Mouse (Mus musculus) left cerebral cortex, adult 8-10 months (tissue): ENCODE results near the gene Unc45b. TPM values are rescaled to one million over a fixed set of nuclear protein-coding genes. Genes with fewer than 3 reads are reported as not detected.

Experiments used
- DNase-seq, 2 experiments: peaks; one replicate each; pipeline ENCODE4 v3.0.0; 2022; ENCODE audit warnings: low spot score in 2 of 2
- microRNA-seq, 2 experiments: library from miRNA; unstranded; fragments of <30 nt; microRNA quantifications; one replicate each; pipeline ENCODE4 v1.2.0; 2022
- total RNA-seq, 4 experiments: library from RNA; stranded (reverse); gene quantifications; 2 replicates each; pipeline ENCODE4 v1.2.4; 2022

Gene Unc45b
- total RNA-seq, 4 experiments from 2014 or later = 0.75 to 3.4 (median 1.8) TPM

- peak; percentile 6 for DNase-seq
Observed at GRCm38 (mm10) chr11:82991469-82992166, 81.3 kb downstream of the Unc45b start, which contains the start of gene Slfn9. Gene Slfn9, minus strand, starts transcription at chr11:82991830.

Small RNAs within 50 kb of the gene (microRNA-seq; reads per million reads assigned to microRNA genes)
- gene Mir7679 = 0 reads per million in 2 experiments

Other genes with a start within 250 kb of the Unc45b start
- gene Cct6b, start 146.2 kb upstream of the Unc45b start, total RNA-seq = under 1 TPM; 0.37 to 0.74 (median 0.52) TPM
- 10 to 100 TPM; 14.5 to 15.7 (median 14.8) TPM for gene Zfp830, start 146.2 kb upstream of the Unc45b start, total RNA-seq
- 10 to 100 TPM; 18.0 to 21.9 (median 20.9) TPM for gene Lig3, start 129.4 kb upstream of the Unc45b start, total RNA-seq
- gene Rffl, start 39.3 kb upstream of the Unc45b start, total RNA-seq = 10 to 100 TPM; 13.8 to 14.4 (median 14.3) TPM
- 10 to 100 TPM; 17.8 to 20.8 (median 20.4) TPM for gene Rad51d, start 19.9 kb upstream of the Unc45b start, total RNA-seq
- gene Fndc8, start 18.4 kb upstream of the Unc45b start, total RNA-seq = not detected
- 10 to 100 TPM; 28.0 to 40.9 (median 34.6) TPM for gene Nle1, start 2.1 kb upstream of the Unc45b start, total RNA-seq
- 1 to 10 TPM; 3.0 to 5.3 (median 3.4) TPM for gene Slfn5, start 40.8 kb downstream of the Unc45b start, total RNA-seq
- gene Slfn9, start 81.3 kb downstream of the Unc45b start, total RNA-seq = under 1 TPM; 0.37 to 0.91 (median 0.62) TPM
- gene Slfn8, start 110.3 kb downstream of the Unc45b start, total RNA-seq = 1 to 10 TPM in 2 of 4 experiments, under 1 TPM in 2; 0.74 to 2.0 (median 1.1) TPM
- 1 to 10 TPM; 1.1 to 1.7 (median 1.3) TPM for gene Slfn2, start 154.6 kb downstream of the Unc45b start, total RNA-seq
- gene Slfn1, start 206.3 kb downstream of the Unc45b start, total RNA-seq = not detected